Mouse (Mus musculus) ovary, postnatal 36 days (tissue): ENCODE results near the gene Ankrd6.

Experiments used
- DNase-seq: peaks from one replicate; pipeline ENCODE4 v3.0.0; 2022; ENCODE audit warnings: low spot score, mixed read lengths

Ankrd6 gene

DNA sequence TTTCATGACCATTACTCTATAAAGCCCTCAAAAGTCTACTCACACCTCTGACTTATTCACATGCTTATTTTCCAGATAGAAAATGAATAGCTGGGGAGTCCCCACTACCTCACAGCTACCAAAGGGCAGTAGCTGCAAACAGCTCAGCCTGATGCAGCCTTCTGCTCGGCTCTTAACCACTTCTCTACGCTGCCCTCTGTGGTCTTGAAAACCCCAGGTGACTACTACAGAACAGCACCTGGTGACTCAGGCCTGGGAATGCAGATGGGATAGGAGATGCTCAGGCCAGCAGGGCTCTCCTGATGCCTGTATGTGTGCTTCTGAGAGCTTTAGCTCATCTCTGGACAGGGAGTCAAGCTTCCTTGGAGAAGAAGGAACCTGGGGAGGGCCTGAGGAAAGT, 45.3 kb downstream of the Ankrd6 start:
- DNase-seq: no peak

DNA sequence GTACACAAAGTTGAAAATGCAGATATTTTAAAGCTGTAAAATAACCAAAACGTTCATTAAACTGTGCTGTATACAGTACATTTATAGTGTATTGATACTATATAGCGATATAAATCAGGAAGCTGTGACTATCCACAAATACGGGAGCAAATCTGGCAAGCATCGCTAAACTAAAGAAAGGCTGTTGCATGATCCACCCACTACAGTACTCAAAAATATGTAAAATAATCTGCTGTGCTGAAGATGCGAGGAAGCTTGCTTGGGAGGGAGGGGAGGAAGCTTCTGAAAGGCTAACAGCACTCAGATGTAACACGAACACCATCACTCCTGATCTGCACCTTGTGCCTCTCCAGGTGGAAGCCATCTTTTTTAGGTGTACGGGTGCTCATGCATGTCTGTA, 46.8 kb downstream of the Ankrd6 start:
- no peak for DNase-seq

DNA sequence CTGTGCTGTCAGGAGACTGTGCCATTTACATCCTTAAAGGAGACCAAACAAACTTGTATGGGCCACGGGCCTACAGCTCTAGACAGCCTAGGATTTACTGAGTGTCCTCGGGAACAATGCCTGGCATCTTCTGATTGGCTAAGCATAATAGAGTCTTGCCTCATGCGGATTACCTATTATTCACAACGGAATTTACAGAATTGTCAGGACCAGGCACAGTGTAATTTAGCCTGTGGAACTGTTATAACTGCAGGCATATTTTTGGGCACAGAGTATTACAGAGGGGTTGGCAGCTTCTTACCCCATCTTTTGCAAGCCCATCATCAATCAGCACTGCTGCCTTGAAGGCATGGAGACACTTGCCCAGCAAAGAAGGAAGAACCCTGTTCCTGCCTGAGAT, 51.6 kb downstream of the Ankrd6 start:
- no peak for DNase-seq

DNA sequence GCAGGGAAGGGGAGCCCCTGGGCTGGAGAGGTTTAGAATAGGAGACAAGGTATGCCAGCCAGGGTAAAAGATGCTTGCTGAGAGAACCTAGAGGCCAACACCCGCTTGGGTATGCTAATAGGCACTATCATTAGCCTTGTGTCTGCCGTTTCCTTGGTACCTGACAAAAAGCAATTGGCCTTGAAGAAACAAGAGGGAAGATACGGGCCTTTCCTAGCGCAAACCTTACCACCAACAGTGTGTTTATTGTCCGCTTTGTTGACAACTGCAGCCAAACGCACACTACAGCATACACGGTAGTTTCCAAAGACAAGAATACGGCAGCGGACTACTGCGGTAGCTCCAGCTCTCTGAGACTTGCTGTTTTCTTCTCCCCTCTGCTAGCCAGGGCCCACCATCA, 59.3 kb downstream of the Ankrd6 start:
- DNase-seq: no peak

- no peak for DNase-seq
These were observed 59.9 kb downstream of the Ankrd6 start for GRCm38 (mm10) chr4:32890735-32891098.

DNA sequence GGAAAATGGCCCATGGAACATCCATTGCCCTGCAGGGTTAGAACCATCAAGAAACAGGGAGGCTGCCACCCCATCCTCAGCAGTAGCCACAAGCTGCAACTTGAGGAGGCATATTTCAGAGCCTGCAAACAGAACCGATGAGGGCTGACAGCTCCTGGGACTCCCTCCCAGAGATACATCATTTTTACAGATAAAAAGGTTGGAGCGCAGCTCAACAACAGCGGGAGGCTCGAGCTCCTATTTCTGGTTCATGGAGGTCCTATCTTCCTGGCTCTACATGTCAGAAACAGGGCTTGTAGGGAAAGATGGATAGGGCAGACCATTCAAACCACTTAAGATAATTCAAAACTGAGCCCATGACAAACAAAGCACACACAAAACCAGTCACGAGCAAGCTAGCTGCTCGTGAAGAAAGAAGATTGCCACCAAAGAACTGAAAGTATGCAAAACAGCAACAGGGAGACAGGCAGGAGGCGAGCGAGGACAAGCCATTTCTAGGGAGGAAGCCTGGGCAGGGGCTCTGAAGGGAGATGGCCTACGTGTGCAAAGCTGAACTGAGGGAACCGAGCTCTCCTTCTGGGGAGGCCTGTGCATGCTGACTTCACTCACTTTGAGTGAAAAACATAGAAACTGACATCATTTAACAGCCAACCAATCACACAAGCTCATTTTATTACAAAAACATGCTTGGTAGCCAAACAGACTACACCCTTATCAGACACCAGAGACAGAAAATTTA, 60.5 kb downstream of the Ankrd6 start:
- no peak for DNase-seq

DNA sequence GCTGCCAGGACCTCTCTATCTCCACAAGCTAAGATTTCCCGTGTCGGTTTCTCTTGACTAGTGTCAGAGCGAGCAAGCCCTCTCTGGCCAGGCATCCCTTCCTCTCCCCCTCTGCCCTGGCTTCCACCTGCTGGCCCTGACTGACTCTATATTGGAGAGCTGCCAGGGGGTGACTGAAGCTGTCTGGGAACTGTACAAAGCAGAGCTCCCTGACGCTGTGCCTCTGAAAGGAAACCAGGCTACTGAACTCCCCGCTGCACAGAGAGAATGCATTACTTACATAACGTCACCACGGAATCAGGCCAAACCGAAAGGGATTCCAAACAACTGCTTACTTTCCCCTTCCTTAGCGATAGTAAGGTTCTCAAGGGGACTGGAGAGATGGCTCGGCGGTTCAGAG, 61.4 kb downstream of the Ankrd6 start:
- DNase-seq: peak; percentile 22

GRCm38 (mm10) chr4:32886479-32886878, 64.2 kb downstream of the Ankrd6 start:
- DNase-seq: no peak

- DNase-seq: no peak
These were observed 66.0 kb downstream of the Ankrd6 start for GRCm38 (mm10) chr4:32884599-32884998.

DNA sequence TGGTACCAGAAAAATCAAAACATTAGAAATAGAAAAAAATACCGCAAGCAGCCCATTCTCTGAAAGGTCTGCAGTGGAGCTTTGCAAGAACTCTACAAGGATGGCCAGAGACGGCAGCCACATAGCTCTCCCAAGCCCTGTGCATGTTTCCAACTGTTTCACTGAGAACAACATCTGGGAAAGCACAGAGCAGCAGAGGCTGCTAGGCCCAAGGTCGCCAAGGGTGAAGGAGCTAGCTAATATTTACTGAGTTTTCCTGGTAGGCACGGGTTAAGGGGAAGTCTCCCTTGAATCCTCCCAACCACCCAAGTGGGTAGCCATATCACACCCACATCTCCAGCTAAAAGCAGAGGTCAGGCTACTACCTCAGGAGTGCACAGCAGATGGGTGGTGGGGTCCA, 69.6 kb downstream of the Ankrd6 start:
- DNase-seq: no peak

DNA sequence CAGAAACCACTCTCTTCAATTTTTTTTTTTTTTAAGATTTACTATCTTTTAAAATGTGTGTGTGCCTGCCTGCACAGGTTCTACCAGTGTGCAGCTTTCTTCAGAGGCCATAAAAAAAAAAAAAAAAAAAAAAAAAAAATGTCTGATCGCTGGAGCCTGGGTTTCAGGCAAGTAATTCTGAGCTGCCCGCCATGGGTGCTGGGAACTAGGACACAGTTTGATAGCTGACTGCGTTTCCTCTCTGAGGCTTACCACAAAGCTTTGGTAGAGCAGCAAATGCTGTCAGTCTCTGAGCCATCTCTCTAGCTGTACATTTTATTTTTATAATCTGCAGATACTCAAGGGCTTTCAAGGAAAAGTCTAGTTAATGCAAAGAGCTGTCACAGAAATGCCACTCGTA, 76.0 kb downstream of the Ankrd6 start:
- DNase-seq: no peak

GRCm38 (mm10) chr4:32872189-32872749, 78.4 kb downstream of the Ankrd6 start:
- no peak for DNase-seq

GRCm38 (mm10) chr4:32869370-32869769, 81.3 kb downstream of the Ankrd6 start:
- no peak for DNase-seq

- no peak for DNase-seq
These were observed 81.8 kb downstream of the Ankrd6 start for GRCm38 (mm10) chr4:32868858-32869257.

DNA sequence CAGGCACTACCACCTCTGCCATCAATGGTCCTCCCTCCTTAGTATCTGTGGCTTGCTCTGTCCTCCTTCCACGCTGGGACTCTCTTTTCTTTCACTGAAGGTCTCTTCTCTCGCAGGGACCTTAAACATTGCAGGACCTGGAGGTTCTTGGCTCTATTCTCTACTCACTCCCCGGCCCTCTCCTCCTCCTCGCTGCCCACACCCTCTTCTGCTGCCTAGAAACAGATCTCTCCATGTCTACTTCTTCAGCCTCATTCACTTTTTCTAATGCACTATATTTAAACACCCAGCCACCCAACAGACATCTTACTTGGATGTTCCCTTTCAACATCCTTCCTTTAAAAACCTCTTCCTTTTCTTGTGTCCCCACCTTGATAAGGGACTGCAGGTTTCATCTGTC, 82.2 kb downstream of the Ankrd6 start:
- no peak for DNase-seq

- DNase-seq: no peak
These were observed 83.2 kb downstream of the Ankrd6 start for GRCm38 (mm10) chr4:32867460-32867859.

DNA sequence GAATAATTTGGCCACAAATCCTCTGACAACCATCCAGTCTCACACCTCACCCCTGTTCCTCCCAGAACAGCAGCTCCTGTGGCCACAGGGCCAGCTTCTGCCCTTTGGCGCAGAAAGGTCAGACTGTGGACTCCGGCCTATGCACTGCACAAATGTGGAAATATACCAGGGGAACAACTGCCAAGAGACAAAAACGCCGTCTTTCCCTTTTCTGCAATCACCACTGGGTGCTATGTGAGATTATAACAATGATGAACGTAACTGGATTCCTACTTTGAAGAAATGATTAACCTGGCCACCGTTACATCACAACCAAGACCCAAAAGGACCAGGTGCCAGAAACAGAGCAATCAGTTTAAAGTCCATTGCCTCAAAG, 85.8 kb downstream of the Ankrd6 start:
- DNase-seq: no peak

- no peak for DNase-seq
These were observed 86.3 kb downstream of the Ankrd6 start for GRCm38 (mm10) chr4:32864131-32864866.

- DNase-seq: no peak
These were observed 87.1 kb downstream of the Ankrd6 start for GRCm38 (mm10) chr4:32863447-32864130.

DNA sequence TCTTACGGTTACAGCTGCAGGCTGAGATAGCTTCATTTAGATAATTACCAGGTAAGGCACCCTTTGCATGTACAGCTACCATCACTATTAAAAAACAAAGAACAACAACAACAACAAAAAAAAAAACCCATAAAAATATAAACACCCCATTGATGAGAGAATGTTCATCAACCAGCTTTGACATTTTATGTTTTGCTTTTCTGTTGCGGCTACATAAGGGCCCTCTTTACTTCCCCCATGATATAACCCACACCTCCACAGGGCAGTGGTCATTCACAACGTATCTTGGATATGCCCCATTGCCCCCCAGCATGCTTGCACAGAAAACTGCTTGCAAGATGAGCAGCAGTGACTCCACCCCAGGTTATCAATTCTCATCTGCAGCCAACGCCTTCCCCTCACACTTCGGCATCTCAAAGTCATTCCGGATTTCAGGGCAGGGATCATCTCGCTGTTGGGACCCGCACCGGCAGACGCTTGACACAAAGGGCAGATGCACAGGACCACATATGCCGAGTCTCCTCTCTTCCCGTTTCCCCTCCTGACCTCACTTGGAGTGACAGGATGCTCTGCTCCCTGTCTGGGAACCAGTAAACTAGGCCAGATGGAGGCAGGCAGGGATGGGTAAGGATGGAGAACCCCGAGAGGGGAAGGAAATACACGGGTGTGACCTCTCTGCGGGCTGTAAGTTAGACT, 87.7 kb downstream of the Ankrd6 start:
- no peak for DNase-seq

- DNase-seq: no peak
These were observed 88.5 kb downstream of the Ankrd6 start for GRCm38 (mm10) chr4:32862011-32862750.
